ENCODE assay signal across 8 mouse cellular contexts in genomic region chr4:102226700-102227099, GRCm38 (mm10).
DNase-seq lines count a peak whose midpoint lies in the region; ATAC-seq and TF ChIP-seq lines count a peak whose summit lies in the region.

No protein-coding gene starts in this region.

- H3K4me1 ChIP-seq in heart, postnatal 0 days (ENCODE audit: control insufficient read depth, insufficient read depth) = peaks cover 20% of the 10 kb centered on the region
- H3K4me1 ChIP-seq in testis, adult 2 months (ENCODE audit: control insufficient read depth, insufficient read depth, low read length) = no peaks in the 10 kb centered on the region
- H3K4me1 ChIP-seq in lung, embryonic 14.5 days (ENCODE audit: insufficient read depth) = no peaks in the 10 kb centered on the region

- no peak overlapping the region for H3K4me2 ChIP-seq in heart, postnatal 0 days (ENCODE audit: low read depth, low read length)
- H3K4me2 ChIP-seq in lung, embryonic 14.5 days = no peak overlapping the region

- TF ChIP-seq EP300 in heart, postnatal 0 days (IDR thresholded peaks at IDR 0.05; ENCODE audit: low read depth) = no peak

- H3K36me3 ChIP-seq in heart, postnatal 0 days (replicated peaks; ENCODE audit: control insufficient read depth, insufficient read depth, low read length) = no peaks in the 10 kb centered on the region
- H3K36me3 ChIP-seq in testis, adult 2 months (ENCODE audit: control insufficient read depth, insufficient read depth, low read length) = no peaks in the 10 kb centered on the region
- no peaks in the 10 kb centered on the region for H3K36me3 ChIP-seq in lung, embryonic 14.5 days (ENCODE audit: insufficient read depth)

- peak; percentile 80 for TF ChIP-seq CTCF in heart, postnatal 0 days (IDR thresholded peaks at IDR 0.05; ENCODE audit: low read depth)
- peak; percentile 5; the same call in 1 of the 2 replicates for TF ChIP-seq CTCF in testis, adult 2 months (IDR thresholded peaks at IDR 0.05; ENCODE audit: control insufficient read depth, insufficient read depth, insufficient replicate concordance, low read depth, low read length)
- peak; percentile 80 for TF ChIP-seq CTCF in lung, embryonic 14.5 days (IDR thresholded peaks at IDR 0.05; ENCODE audit: low read depth)

- no peak for ATAC-seq in heart, postnatal 0 days (ENCODE audit: insufficient read depth, low read depth)
- ATAC-seq in common myeloid progenitor, adult 5-6 weeks (replicated peaks; ENCODE audit: low read depth, poor library complexity, severe bottlenecking) = peak; percentile 66
- no peak for ATAC-seq in lung, embryonic 14.5 days (ENCODE audit: insufficient read depth)

- no peaks in the 10 kb centered on the region for H3K27me3 ChIP-seq in heart, postnatal 0 days (ENCODE audit: control insufficient read depth, insufficient read depth, low read length)
- no peaks in the 10 kb centered on the region for H3K27me3 ChIP-seq in testis, adult 2 months (ENCODE audit: control insufficient read depth, insufficient read depth, low read length)
- H3K27me3 ChIP-seq in lung, embryonic 14.5 days (ENCODE audit: insufficient read depth, low read length) = no peaks in the 10 kb centered on the region

- no peak overlapping the region for H3K9ac ChIP-seq in heart, postnatal 0 days (replicated peaks; ENCODE audit: low read depth, low read length)
- no peak overlapping the region for H3K9ac ChIP-seq in lung, embryonic 14.5 days

- no peak for TF ChIP-seq POLR2A in testis, adult 2 months (IDR thresholded peaks at IDR 0.05; ENCODE audit: control insufficient read depth, low read depth, low read length)

- peak; percentile 32 for DNase-seq in heart, postnatal 0 days (ENCODE audit: low spot score)
- no peak for DNase-seq in heart, adult 9 months (ENCODE audit: low spot score in 2 of 2)
- DNase-seq in testis, postnatal 10 days (ENCODE audit: low spot score) = no peak
- DNase-seq in lung, embryonic 14.5 days = peak; percentile 80
- peak; percentile 6 for DNase-seq in thymus, postnatal 4 days
- DNase-seq in urinary bladder, postnatal 4 days (ENCODE audit: low spot score in 2 of 2) = no peak

- no peak overlapping the region for H3K27ac ChIP-seq in heart, postnatal 0 days (ENCODE audit: low read depth)
- no peak overlapping the region for H3K27ac ChIP-seq in testis, adult 2 months (ENCODE audit: control insufficient read depth, insufficient read depth, low read depth, low read length)
- no peak overlapping the region for H3K27ac ChIP-seq in lung, embryonic 14.5 days (ENCODE audit: low read depth)

- no peaks in the 10 kb centered on the region for H3K9me3 ChIP-seq in heart, postnatal 0 days (replicated peaks; ENCODE audit: control insufficient read depth, low read length)
- no peaks in the 10 kb centered on the region for H3K9me3 ChIP-seq in lung, embryonic 14.5 days (ENCODE audit: low read depth, low read length)

- H3K4me3 ChIP-seq in heart, postnatal 0 days (ENCODE audit: low read depth, low read length) = no peak overlapping the region
- no peak overlapping the region for H3K4me3 ChIP-seq in testis, adult 2 months (ENCODE audit: control insufficient read depth, low read depth, low read length)
- no peak overlapping the region for H3K4me3 ChIP-seq in lung, embryonic 14.5 days (ENCODE audit: low read depth, low read length)

Comparison
In these comparisons a context has a peak if more than half of its experiments do, and no peak if none do; other contexts are left out.
1. DNase-seq: peak in heart, postnatal 0 days (single experiment), lung, embryonic 14.5 days (single experiment) and thymus, postnatal 4 days (single experiment); none in heart, adult 9 months (0 of 2), testis, postnatal 10 days (single experiment) and urinary bladder, postnatal 4 days (0 of 2).
2. CTCF ChIP-seq: peak in every context shown above with its lines; median percentile 80 in heart, postnatal 0 days; 80 in lung, embryonic 14.5 days; 5 in testis, adult 2 months.